Mouse (Mus musculus): ENCODE measurements around the gene Tspan4.

GRCm38 (mm10) chr7:141541681-141542080 lies 66.6 kb downstream of the Tspan4 start:
- no peak for TF ChIP-seq CTCF (IDR thresholded peaks at IDR 0.05; ENCODE audit: low read depth, low read length)
- TF ChIP-seq POLR2A (IDR thresholded peaks at IDR 0.05; ENCODE audit: extremely low read depth, insufficient read depth, low read length), result no peak

All from liver, adult 2 months (tissue).